Mouse (Mus musculus) thymus, postnatal 25 days (tissue): ENCODE results near the gene Gnl2.

Experiments used
- DNase-seq: peaks from one replicate; pipeline ENCODE4 v3.0.0; 2022

Gene Gnl2

DNA sequence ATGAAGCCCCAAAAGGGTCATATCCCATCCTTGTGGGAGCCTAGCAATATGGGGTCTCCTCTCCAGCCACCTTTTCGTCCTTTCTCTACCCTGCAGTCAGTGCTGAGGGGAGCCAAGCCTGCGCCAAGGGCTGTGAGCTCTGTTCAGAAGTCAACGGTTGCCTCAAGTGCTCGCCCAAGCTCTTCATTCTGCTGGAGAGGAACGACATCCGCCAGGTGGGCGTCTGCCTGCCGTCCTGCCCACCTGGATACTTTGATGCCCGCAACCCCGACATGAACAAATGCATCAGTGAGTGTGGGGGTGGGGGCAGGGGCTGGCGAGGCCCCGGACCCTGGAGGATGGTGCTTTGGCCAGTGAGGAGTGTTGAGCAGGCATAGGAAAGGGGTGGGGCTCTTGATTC lies 11.5 kb upstream of the Gnl2 start:
- peak; percentile 23 for DNase-seq

DNA sequence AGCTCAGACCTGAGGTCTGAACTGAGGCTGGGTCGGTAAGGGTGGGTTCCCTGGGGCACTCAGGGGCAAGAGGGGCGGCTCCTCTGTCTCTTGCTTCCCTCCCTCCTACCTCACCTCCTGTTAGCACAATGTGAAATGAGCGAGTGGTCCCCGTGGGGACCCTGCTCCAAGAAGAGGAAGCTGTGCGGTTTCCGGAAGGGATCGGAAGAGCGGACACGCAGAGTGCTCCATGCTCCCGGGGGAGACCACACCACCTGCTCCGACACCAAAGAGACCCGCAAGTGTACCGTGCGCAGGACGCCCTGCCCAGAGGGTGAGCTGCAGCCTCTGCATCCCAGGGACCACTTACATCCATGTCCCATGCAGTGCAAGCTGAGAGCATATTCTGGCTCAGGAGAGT lies 8.9 kb upstream of the Gnl2 start:
- DNase-seq, result no peak

DNA sequence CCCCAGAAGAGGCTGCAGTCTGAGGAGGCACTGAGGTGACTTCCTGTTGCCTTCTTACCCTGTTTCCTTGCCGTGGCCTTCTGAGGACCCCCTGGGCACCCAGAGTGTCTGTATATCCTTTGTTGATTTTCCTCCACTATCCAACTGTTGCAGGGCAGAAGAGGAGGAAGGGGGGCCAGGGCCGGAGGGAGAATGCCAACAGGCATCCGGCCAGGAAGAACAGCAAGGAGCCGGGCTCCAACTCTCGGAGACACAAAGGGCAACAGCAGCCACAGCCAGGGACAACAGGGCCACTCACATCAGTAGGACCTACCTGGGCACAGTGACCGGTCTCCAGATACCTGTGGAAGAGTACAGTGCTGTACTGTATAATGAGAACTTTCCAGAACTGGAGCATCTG lies 8.2 kb upstream of the Gnl2 start:
- DNase-seq, result no peak

DNA sequence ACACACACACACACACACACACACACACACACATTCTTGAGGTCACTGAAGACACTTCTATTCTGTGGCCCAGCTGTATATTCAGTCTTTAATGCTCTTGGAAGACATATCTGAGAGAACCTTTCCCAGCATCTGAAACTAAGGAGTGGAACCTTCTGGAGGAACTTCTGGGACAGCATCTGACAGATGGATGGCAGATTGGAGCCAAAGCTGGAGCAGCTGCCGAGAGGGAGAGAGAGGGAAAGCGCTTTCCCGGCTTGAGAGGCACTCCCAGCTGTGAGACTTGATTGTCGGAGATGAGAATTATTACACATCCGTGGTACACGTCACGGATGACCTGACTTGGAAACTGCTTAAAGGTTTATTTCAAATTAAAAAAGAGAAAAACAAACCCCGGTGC lies 7.7 kb upstream of the Gnl2 start:
- no peak for DNase-seq

DNA sequence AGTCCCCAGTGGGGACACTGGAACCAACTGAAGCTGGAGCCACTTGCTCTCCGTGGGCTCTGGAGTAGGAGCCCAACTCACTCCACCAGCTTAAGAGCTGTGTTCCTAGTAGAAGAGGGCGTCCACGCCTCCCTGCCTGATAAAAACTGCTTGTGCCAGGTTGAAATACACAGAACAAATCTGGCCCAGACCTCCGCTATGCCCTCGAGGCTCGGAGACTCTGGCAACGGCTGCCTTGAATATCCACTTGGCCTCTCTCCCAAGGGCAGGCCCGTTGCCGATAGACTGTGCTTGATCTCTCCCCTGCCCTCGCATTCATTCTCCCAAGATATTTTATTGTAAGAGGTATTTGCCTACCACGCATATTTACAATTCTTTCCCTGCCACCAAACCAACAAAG lies 1.0 kb downstream of the Gnl2 start:
- DNase-seq, result no peak

DNA sequence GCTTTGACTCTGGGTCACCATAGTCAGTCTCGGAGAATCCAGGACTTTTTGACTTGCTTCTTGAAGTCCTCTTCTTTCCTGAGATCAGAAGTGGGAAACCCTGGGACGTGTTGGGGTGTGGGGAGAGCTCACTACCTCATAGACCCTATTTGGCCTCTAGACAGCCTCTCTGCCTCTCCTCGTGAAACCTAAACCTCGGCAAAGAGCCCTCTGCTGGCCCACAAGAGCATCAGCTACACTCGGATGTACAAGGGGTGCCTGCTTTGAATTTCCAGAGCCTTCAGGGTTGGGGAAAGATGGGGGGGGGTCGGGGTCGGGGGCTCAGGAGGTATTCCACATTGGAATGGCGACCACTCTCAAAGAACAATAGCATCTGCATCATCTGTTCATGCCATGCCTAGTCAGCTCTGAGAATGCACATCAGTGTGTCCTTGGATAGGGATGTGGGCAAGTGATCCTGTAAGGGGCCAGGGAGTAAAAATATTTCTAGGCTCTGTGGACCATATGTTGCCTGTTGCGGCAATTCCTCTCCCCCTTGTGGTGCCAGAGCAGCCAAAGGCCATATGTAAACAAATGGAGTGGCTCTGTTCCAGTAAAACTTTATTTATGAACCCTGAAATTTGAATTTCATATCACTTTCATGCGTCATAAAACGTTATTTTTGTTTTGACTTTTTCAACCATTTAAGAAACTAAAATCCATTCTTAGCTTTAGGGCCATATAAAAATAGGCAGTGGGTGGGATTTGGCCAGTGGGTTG lies 4.6 kb downstream of the Gnl2 start:
- no peak for DNase-seq

DNA sequence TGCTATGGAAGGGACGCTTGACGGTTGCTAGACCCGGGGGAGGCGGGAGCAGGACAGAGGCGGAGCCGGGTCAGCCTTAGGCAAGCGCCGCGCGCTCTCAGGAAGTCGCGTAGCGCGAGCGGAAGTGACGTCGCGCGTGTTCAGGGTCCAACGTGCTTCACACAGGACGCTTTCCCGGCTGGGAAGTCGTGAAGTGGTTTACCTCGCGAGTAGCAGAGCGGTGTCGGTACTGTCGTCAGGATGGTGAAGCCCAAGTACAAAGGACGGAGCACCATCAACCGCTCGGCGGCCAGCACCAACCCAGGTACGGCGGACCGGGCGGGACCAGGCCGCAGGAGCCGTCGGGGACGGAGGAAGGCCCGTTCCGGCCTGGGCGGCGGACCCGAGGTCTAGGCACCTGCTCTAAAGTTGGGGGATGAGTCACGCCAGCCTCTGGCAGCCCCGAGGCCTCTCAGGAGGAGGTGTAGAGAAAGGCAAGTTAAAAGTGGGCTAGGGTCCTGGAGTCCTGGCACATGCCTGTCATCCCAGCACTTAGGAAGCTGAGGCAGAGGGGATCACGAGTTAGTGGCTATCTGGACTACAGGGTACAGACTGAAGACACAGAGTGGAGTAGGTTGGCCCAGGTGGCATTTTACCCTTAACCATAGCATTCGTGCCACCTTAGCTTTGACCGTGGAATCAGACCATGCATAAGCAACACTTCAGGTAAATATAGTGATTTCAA lies 13.7 kb downstream of the Gnl2 start:
- DNase-seq, result peak; percentile 87

DNA sequence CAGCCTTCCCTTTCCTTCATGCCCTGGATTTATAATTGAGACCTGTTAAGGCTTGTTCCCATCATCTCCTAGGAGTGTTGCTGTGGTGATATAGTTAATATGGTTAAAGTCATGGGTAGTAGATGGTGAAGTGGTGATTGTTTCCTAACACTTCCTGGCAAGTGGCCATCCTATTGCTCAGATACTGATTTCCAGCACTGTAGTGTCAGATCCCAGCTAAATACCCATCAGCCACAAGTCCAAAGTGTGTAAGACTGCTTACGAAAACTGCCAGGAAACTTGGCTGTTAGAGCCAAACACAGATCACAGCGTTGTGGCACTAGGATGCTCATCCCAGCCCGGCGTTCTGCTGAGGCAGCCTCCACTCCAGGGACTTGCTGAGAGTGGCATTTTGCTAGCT lies 18.0 kb downstream of the Gnl2 start:
- no peak for DNase-seq

DNA sequence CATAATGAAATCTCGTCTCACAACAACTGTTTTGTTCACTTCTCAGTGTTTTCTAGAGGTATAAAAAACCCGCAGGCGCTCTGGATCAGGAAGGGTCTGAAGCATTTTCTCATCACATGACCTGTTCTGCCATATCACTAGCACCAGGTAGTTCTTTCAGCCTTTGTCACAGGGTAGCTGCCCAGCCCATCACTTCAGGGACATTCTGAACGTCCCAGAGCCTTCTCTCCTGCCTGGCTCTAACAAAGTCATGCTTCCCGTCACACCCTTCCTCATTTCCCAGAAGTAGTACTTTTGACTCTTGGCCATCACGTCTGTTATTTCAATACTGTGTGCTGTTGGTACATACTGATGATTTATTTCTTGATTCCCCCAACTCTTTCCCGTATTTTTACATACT lies 28.1 kb downstream of the Gnl2 start:
- DNase-seq, result no peak

DNA sequence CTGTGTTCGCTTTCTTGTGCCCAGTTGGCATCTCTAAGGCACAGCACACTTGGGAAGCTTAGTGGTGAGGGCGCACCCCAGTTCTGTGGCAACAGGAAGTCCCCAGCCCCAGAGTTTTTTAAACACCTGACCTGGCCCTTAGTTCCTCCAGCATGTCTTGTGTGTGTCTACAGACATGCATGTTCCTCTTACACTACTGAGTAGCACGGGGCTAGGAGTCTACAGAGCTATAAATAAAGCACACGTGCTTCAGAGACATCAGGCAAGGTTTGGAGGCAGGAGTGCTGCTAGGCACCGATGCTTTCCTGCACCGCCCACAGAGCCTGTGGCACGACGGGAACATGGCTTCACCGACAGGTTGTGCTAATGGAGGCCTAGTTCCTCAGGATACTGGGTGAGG lies 39.0 kb downstream of the Gnl2 start:
- no peak for DNase-seq

DNA sequence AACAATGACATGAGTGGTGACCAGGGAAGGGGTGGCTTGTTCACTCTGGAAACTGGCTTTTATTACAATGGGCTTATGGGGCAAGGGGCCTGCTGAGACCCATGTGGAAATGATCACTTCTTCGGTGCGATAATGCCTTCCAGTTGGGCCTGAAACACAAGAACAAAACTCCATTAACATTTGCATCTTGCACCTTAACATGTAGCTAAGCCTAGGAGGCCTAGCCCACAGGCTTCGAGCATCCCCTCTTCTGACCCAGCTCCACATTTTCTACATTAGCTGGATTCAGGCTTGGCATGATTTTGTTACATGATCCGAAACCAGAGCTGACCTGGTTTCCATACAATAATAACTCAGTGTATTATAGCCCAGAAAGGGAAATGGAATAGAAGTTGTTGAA lies 40.1 kb downstream of the Gnl2 start:
- no peak for DNase-seq

DNA sequence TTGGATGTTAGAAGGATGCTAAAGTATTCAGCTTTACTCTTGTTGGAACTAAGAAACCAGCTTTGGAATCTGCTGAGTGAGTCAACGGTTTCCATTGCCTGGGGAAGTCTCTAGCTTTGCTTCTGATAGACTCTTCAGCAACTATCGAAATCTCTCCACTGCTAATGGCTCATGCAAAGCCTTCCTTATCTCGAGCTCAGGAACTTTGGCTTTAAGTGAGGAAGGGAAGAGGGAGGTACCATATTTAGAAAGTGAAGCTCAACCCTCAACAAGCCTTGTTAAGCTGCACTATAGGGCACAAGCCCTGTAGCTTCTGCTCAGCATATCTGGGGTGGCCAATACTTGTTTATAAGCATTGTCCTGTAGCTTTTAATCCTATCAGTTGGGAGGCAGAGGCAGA lies 40.9 kb downstream of the Gnl2 start:
- DNase-seq, result no peak

DNA sequence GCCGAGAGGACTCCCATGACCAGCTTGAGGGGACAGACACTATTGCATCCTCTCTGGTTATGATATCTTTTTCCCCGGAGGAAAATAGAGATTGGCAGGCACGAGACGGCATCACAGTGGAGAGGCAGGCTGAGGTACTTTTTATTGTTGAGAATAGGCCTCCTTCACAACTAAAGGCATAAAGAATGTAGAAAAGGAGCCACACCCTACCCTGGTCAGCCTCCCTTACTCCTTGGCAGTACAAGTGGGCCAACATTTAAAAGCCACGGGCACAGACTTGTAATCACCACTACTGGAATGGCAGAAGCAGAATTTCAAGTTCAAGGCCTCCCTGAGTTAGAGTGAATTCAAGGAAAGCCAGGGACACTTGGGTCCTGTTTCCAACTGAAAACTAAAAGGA lies 41.6 kb downstream of the Gnl2 start:
- DNase-seq, result no peak

DNA sequence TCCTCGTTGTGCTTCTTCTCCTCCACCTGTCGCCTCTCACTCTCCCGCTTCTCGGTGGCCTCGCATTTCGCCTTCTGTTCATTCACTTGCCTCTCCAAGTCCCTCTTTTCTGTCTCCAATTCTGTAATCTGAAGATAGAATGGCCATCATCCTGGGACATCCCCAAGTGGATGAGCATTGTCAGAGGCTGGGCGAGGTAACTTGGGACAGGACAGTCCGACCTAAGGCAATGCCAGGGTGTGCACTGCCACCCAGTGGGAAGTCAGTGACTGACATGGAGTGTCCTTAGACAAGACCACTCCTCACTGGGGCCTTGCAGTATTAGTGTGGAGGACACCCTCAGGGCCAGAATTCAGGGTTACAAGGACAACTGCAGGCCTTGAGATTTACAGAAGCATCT lies 42.6 kb downstream of the Gnl2 start:
- peak; percentile 48 for DNase-seq

DNA sequence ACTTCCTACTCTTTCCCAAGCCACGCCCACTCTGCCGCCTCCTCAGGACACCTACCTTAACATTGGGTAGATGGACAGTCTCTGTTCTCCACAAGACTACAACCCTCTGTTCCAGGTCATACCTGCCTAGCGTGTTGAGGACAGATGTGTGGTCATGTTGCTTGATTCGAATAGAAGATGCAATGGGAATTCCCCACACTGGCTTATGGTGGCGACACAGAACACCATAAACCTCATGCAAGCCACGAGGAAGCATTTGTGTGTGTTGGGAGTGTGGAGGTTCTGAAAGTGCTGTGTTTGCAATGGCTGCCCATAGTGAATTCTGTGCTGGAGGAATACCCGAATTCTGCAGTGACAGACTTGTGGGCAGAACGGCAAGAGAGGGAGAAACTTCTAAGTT lies 47.4 kb downstream of the Gnl2 start:
- no peak for DNase-seq

DNA sequence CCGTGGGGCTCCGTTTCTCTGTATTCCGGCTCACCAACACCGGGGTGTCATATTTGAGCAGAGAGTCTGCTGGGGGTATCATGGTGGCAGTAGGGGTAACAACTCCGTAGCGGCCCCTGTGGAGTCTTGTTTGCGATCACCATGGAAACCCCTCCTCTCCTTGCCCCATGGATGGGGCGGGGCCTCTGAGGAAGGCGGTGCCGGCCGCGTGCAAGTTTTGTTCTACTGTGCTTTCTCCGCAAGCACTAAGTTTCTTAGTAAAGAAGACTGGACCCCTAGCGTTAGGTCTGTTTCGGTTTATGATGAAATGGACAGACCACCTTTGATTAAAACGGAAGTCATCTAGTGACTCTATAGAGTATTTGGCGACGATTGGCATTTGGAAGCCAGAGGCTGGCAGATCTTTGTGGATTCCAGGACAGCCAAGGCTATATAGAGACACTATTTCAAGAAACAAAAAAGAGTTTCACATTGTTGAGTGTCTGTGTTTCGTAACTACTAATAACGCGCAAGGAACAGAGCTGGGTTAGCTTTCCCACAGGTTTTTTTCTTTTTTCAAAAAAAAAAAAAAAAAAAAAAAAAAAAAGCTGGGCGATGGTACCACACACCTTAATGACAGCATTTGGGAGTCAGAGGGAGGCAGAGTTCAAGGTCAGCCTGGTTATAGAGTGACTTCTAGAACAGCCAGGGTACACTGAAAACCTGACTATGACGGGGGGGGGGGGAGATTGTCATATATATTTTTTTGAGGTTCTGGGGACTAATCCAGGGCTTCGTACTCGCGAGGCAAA lies 49.3 kb downstream of the Gnl2 start, which contains the start of gene Dnali1:
Gene Dnali1, minus strand, starts transcription at position 187 of the 791 bp plus-strand sequence.
- DNase-seq, result peak; percentile 65

DNA sequence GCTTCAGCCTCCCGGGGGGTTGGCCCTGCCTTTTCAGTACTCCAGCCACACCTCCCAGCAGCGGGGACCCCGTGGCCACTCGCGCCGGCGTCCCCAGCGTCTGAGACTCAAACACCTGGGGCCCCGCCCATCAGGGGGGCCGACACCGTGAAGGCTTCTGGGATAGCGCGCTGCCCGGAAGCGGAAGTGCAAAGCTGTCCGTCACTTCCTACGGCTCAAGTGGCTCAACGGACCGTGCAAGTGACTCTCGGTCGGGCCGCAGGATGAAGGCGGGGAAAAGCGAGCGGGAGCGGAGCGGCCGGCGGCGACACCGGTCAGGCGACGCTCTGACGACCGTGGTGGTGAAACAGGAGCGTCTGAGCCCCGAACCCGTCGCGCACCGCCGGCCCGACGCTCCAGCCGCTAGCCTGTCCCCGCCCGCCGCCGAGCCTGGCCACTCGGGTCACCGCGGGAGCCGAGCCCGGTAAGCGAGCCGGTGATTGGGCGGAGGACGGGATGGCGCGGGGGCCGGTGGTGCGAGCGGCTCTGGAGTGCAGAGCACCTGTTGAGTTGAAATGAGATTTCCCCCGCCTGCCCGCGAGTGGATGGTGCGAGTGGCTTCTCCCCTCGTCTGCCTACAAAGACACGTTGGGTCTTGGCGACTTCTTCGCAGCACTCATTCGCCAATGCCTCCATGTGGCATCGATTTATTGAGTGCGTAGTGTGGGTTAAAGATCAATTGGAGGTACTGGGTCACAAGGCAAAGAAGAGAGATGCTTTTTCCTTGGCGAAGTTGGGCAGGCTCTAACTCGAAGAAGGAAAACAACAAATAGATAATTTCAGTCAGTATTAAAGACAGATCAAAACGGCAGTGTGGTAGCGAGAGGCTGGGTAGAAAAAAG lies 50.3 kb downstream of the Gnl2 start, which contains the start of gene Snip1:
Gene Snip1, plus strand, starts transcription at position 183 of the 881 bp plus-strand sequence.
- peak; percentile 93 for DNase-seq

DNA sequence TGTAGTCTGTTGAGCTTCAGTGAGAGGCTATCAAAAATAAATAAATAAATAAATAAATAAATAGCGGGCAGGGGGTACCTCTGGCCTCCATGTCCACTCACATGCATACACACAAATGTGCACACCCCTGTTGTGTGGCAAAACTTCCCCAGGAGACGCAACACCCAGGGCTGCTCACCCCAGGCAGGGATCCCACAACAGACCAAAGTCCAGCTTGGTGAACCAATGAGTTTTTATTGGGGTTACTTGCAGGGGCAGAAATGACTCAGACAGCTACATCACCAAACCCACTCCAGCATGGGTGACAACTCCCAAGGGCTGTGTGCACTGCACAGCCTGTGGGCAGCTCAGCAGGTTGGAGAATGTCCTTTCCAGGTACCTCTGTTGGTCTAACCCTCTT lies 61.3 kb downstream of the Gnl2 start:
- no peak for DNase-seq

DNA sequence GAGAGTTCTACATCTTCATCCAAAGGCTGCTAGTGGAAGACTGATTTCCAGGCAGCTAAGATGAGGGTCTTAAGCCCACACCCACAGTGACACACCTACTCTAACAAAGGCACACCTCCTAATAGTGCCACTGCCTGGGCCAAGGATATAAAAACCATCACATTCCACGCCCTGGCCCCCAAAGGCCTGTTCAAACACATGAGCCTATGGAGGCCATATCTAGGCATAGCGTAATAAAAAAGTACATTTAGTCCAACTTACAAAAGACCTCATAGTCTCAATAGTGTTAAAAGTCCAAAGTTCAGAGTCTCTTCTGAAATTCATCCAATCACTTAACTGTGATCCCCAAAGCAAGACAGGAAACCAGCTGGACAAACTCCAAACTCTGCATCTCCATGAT lies 62.3 kb downstream of the Gnl2 start:
- no peak for DNase-seq

DNA sequence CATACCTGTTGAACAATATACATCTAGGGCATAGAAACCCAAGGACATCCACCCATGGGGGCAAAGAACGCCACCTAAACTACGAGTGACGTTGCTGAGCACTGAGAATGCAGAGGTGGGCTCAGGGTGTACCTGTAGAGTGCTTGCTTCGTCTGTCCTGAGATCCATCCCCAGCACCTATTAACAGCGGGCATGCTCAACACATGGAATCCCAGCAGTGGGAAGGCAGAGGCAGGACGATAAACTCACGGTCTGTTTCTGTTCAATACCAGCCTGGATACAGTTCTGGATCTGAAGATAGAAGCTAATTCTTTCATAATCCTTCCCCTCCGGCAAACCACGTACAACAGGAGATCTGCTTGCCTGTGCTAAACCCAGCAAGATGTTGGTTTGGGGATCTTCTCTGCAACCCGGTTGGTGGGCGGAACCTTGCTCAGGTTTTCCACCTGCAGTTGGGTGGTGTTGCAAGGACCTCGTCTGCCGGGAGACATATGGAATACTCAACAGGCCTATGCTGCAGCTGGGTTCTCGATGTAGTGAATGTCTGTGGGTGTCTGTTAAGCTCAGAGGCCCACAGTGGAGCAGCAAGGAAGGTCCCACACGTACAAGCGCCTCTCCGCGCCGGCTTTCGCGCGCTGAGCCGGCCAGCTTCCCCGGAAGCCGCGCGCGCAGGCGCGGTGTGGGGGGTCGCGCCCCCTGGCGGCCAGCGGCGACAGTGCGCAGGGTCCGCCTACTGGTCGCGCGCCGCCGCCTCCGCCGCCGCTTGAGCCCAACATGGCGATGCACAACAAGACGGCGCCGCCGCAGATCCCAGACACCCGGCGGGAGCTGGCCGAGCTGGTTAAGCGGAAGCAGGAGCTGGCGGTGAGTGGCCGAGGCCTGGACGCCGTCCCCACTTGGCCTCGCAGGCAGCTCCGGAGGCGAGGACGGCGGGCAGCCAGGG lies 68.3 kb downstream of the Gnl2 start, which contains the start of gene Meaf6:
Gene Meaf6, plus strand, starts transcription at position 732 of the 943 bp plus-strand sequence.
- peak; percentile 96 for DNase-seq

DNA sequence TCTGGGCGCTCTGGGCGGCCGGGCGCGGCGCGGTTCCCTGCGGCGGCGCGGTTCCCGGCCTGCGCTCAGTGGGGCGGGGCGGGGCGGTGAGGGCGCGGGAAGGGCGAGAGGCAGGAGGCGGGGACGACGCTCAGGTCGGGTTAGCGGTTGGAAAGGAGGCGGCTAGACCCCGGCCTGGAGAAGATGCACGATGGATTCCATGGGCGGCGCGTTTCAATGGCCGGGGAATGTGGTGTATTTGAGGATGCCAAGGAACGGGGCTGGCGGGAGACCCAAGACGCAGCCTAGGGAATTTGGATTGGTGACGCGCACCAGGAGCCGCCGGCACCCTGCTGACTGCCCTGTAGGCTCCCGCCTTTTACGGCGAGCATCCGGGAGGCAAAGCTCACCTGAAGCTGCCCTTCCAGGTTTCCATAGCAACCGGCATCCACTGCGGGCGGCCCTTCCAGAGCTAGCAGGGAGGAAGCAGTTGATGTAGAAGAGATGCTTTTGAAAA lies 69.0 kb downstream of the Gnl2 start:
- DNase-seq, result peak; percentile 55
